Mouse (Mus musculus) neural tube, embryonic 14.5 days (tissue): ENCODE results near the gene Emid1. TPM values are rescaled to one million over a fixed set of nuclear protein-coding genes. Genes with fewer than 3 reads are reported as not detected.

ENCODE experiments used
- ATAC-seq: fragments of 200-750 bp; cut with Nextera tagmentation; 2 replicates; pipeline ENCODE4 v1.8.0; 2017; ENCODE audit warnings: low read depth, mild to moderate bottlenecking, moderate TSS enrichment, moderate library complexity
- H3K27ac ChIP-seq: fragments of 300-500 bp; sonication (generic); 2 replicates; pipeline ENCODE4 v1.5.1; 2014; ENCODE audit warnings: low read depth, mild to moderate bottlenecking, control low read depth, low read length, moderate library complexity, mixed read lengths
- H3K27me3 ChIP-seq: fragments of 300-500 bp; sonication (generic); 2 replicates; pipeline ENCODE4 v1.6.1; 2014; ENCODE audit warnings: low read length; ENCODE audit not compliant: control insufficient read depth, insufficient read depth
- H3K36me3 ChIP-seq: fragments of 300-500 bp; sonication (generic); 2 replicates; pipeline ENCODE4 v1.6.1; 2014; ENCODE audit warnings: low read length, mixed read lengths; ENCODE audit not compliant: control insufficient read depth, insufficient read depth
- H3K4me1 ChIP-seq: fragments of 300-500 bp; sonication (generic); 2 replicates; pipeline ENCODE4 v1.6.1; 2014; ENCODE audit warnings: low read length; ENCODE audit not compliant: control insufficient read depth, insufficient read depth
- H3K4me2 ChIP-seq: fragments of 300-500 bp; sonication (generic); 2 replicates; pipeline ENCODE4 v1.6.1; 2014; ENCODE audit warnings: mild to moderate bottlenecking, low read depth, low read length, control low read depth
- H3K4me3 ChIP-seq: fragments of 300-500 bp; sonication (generic); 2 replicates; pipeline ENCODE4 v1.5.1; 2014; ENCODE audit warnings: low read depth, low read length, control low read depth, mixed read lengths
- H3K9ac ChIP-seq: fragments of 300-500 bp; sonication (generic); replicated peaks from 2 replicates; pipeline ENCODE4 v1.6.1; 2014; ENCODE audit warnings: low read depth, mild to moderate bottlenecking, control low read depth, low read length, mixed read lengths
- H3K9me3 ChIP-seq: fragments of 300-500 bp; sonication (generic); 2 replicates; pipeline ENCODE4 v1.6.1; 2016; ENCODE audit warnings: low read length; ENCODE audit not compliant: control insufficient read depth
- WGBS: fragments of 180-500 bp; shearing (Covaris S2); extraction: QIAGEN DNeasy Blood & Tissue Kit; methylation state at CpG from one replicate; pipeline ENCODE4 v1.1.7; 2014; 5-methylcytosine and 5-hydroxymethylcytosine counted together
- polyA plus RNA-seq: library from polyadenylated mRNA; unstranded; fragments of >200 nt; fragmentation: Nextera tagmentation; extraction: Ambion mirVana; gene quantifications from 2 replicates; pipeline ENCODE4 v1.2.1, GENCODE M21; 2014

Gene Emid1
- polyA plus RNA-seq, 1 experiment from 2014 or later: 16.8 TPM

- Histone ChIP-seq H3K4me3 (no peak overlapping the region), H3K9ac (no peak overlapping the region), H3K9me3 (no peaks in the 10 kb centered on the region), H3K27me3 (no peaks in the 10 kb centered on the region), H3K4me2 (no peak overlapping the region), H3K4me1 (peaks cover 4% of the 10 kb centered on the region; the same call in 1 of the 2 replicates), H3K27ac (no peak overlapping the region), H3K36me3 (no peaks in the 10 kb centered on the region)
- WGBS: 86% methylated on average over 9 of the region's 9 CpGs
- ATAC-seq: no peak
Observed at GRCm38 (mm10) chr11:5184832-5185231, 32.8 kb upstream of the Emid1 start.

- Histone ChIP-seq H3K27ac (no peak overlapping the region), H3K9ac (no peak overlapping the region), H3K4me2 (no peak overlapping the region), H3K9me3 (no peaks in the 10 kb centered on the region), H3K4me3 (no peak overlapping the region), H3K27me3 (no peaks in the 10 kb centered on the region), H3K36me3 (no peaks in the 10 kb centered on the region), H3K4me1 (peaks cover 8% of the 10 kb centered on the region)
- WGBS: 21% methylated on average over 9 of the region's 9 CpGs
- peak; percentile 47; the same call in 1 of the 2 replicates for ATAC-seq
Observed at GRCm38 (mm10) chr11:5184250-5184649, 32.2 kb upstream of the Emid1 start.

DNA sequence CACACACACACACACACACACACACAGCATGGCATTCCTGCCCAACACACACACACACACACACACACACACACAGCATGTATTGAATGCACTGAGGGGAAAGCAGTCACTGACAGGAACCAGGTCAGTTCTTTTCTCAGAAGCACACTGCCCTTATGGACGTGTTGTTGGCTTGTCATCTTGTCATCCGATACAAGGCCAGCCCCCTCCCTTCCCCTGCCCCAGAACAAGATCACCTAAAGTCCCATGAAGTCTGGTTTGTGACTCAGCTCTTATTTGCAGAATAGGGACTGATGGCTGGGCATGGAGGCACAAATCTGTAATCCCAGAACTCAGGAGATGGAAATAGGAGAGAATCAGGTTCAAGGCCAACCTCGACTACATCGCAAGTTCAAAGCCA, 30.8 kb upstream of the Emid1 start:
- H3K4me2 ChIP-seq: no peak overlapping the region
- H3K4me1 ChIP-seq: peaks cover 9% of the 10 kb centered on the region
- no peaks in the 10 kb centered on the region for H3K36me3 ChIP-seq
- H3K27me3 ChIP-seq: no peaks in the 10 kb centered on the region
- no peak overlapping the region for H3K4me3 ChIP-seq
- H3K27ac ChIP-seq: no peak overlapping the region
- WGBS: 67% methylated on average over 4 of the region's 4 CpGs
- no peak for ATAC-seq
- no peak overlapping the region for H3K9ac ChIP-seq
- H3K9me3 ChIP-seq: no peaks in the 10 kb centered on the region

- Histone ChIP-seq H3K4me3 (no peak overlapping the region), H3K27me3 (no peaks in the 10 kb centered on the region), H3K9me3 (no peaks in the 10 kb centered on the region), H3K27ac (no peak overlapping the region), H3K36me3 (no peaks in the 10 kb centered on the region), H3K9ac (no peak overlapping the region), H3K4me1 (peaks cover 9% of the 10 kb centered on the region), H3K4me2 (no peak overlapping the region)
- 21% methylated on average over 13 of the region's 13 CpGs for WGBS
- ATAC-seq: no peak
Observed at GRCm38 (mm10) chr11:5181850-5182404, 29.9 kb upstream of the Emid1 start.

- ATAC-seq: no peak
- H3K36me3 ChIP-seq: no peaks in the 10 kb centered on the region
- peaks cover 5% of the 10 kb centered on the region; the same call in 1 of the 2 replicates for H3K4me1 ChIP-seq
- H3K27ac ChIP-seq: no peak overlapping the region
- H3K4me2 ChIP-seq: no peak overlapping the region
- H3K4me3 ChIP-seq: no peak overlapping the region
- no peaks in the 10 kb centered on the region for H3K9me3 ChIP-seq
- WGBS: 22% methylated on average over 8 of the region's 8 CpGs
- H3K27me3 ChIP-seq: no peaks in the 10 kb centered on the region
- H3K9ac ChIP-seq: no peak overlapping the region
Observed at GRCm38 (mm10) chr11:5179391-5179790, 27.3 kb upstream of the Emid1 start.

GRCm38 (mm10) chr11:5177171-5177570, 25.1 kb upstream of the Emid1 start:
- Histone ChIP-seq H3K4me1 (peaks cover 5% of the 10 kb centered on the region; the same call in 1 of the 2 replicates), H3K9me3 (no peaks in the 10 kb centered on the region), H3K4me2 (no peak overlapping the region), H3K36me3 (no peaks in the 10 kb centered on the region), H3K9ac (no peak overlapping the region), H3K27me3 (no peaks in the 10 kb centered on the region), H3K4me3 (no peak overlapping the region), H3K27ac (no peak overlapping the region)
- WGBS: 78% methylated on average over 12 of the region's 12 CpGs
- no peak for ATAC-seq

- ATAC-seq: no peak
Observed at GRCm38 (mm10) chr11:5176685-5177084, 24.6 kb upstream of the Emid1 start.

DNA sequence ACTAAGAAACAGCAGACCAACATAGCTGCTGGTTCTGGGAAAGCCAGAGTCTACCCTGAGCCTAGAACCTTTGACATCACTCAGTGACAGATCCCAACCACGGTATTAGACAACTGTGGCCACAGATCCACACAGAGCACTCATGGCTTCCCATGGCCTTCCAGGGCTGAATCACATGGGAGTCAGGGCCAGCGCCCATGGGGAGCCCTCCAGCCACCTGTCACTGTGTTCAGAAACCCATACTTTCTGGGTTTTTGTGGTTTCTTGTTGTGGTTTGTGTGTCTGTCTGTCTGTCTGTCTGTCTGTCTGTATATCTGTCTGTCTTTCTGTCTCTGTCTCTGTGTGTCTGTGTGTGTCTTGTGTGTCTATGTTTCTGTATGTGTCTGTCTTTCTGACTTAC, 23.8 kb upstream of the Emid1 start:
- no peak overlapping the region for H3K4me2 ChIP-seq
- no peak overlapping the region for H3K9ac ChIP-seq
- peaks cover 5% of the 10 kb centered on the region; the same call in 1 of the 2 replicates for H3K4me1 ChIP-seq
- no peak overlapping the region for H3K4me3 ChIP-seq
- ATAC-seq: no peak
- no peaks in the 10 kb centered on the region for H3K9me3 ChIP-seq
- H3K27me3 ChIP-seq: no peaks in the 10 kb centered on the region
- H3K27ac ChIP-seq: no peak overlapping the region
- H3K36me3 ChIP-seq: no peaks in the 10 kb centered on the region
- WGBS: 88% methylated on average over 2 of the region's 2 CpGs

More at GRCm38 (mm10) chr11:5176685-5177084, 24.6 kb upstream of the Emid1 start:
- Histone ChIP-seq H3K27ac (no peak overlapping the region), H3K36me3 (no peaks in the 10 kb centered on the region), H3K27me3 (no peaks in the 10 kb centered on the region), H3K9me3 (no peaks in the 10 kb centered on the region), H3K4me2 (no peak overlapping the region), H3K4me3 (no peak overlapping the region), H3K9ac (no peak overlapping the region), H3K4me1 (peaks cover 5% of the 10 kb centered on the region; the same call in 1 of the 2 replicates)
- 66% methylated on average over 8 of the region's 8 CpGs for WGBS

DNA sequence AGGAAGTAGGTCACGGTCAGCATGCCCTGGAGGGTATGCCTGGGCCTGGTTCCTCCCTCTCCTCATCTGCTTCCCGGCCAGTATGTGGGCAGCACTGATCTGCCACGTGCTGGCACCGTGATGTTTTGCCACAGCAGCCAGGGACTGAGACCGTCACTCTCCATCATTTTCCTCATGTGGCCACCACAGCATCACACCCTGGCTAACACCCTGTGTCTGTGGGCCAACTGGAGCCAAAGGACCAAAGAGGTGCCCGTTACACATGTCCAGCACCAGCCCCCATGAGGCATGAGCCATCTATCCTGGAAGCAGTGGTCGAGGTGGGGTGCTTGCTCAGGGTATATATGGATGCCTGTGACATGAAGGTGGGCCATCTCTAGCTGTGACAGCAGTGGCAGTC, 23.1 kb upstream of the Emid1 start:
- Histone ChIP-seq H3K9me3 (no peaks in the 10 kb centered on the region), H3K9ac (no peak overlapping the region), H3K4me1 (peaks cover 5% of the 10 kb centered on the region; the same call in 1 of the 2 replicates), H3K4me2 (no peak overlapping the region), H3K36me3 (no peaks in the 10 kb centered on the region), H3K27me3 (no peaks in the 10 kb centered on the region), H3K27ac (no peak overlapping the region), H3K4me3 (no peak overlapping the region)
- no peak for ATAC-seq
- 91% methylated on average over 7 of the region's 7 CpGs for WGBS
